Mouse (Mus musculus): ENCODE measurements at regions not wholly inside any gene's neighbourhood (a gene's known extent, or its start where the extent isn't known, plus 50 kb on each side); places are given as distances from the start of the nearest gene placed in this dataset.

DNA sequence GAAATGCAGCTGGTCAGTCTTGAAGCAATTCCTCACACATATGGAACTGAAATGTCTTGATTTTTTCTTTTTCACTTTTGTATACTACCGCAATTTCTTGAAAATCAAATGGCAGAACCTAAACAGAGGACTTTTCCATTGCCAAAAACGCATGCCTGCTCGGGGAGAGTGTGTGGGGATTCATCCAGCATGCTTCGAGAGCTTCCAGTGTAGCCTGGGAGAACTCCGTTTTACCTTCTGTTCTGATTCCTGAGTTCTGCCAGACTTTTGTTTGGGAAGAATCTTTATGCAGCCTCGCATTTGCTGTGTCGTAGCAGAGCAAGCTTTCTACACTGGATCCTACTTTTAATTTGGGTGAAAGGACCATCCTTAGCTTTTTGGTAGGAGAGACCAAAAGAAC, 461.4 kb downstream of the Lmo4 start:
- H3K27ac ChIP-seq (ENCODE audit: control insufficient read depth, insufficient read depth, low read length) = no peak overlapping the region
- no peaks in the 10 kb centered on the region for H3K36me3 ChIP-seq (ENCODE audit: control insufficient read depth, insufficient read depth, low read length)
- no peaks in the 10 kb centered on the region for H3K27me3 ChIP-seq (ENCODE audit: control insufficient read depth, insufficient read depth, low read length)
- no peak overlapping the region for H3K4me3 ChIP-seq (ENCODE audit: control insufficient read depth, insufficient read depth, low read length)
- no peak for DNase-seq
- WGBS = 98% methylated on average over 7 of the region's 7 CpGs
- TF ChIP-seq CTCF (IDR thresholded peaks at IDR 0.05; ENCODE audit: borderline replicate concordance, control insufficient read depth, extremely low read depth, insufficient read depth, low read length, poor library complexity) = no peak
- no peaks in the 10 kb centered on the region for H3K4me1 ChIP-seq (replicated peaks; ENCODE audit: control insufficient read depth, insufficient read depth, low read length)

DNA sequence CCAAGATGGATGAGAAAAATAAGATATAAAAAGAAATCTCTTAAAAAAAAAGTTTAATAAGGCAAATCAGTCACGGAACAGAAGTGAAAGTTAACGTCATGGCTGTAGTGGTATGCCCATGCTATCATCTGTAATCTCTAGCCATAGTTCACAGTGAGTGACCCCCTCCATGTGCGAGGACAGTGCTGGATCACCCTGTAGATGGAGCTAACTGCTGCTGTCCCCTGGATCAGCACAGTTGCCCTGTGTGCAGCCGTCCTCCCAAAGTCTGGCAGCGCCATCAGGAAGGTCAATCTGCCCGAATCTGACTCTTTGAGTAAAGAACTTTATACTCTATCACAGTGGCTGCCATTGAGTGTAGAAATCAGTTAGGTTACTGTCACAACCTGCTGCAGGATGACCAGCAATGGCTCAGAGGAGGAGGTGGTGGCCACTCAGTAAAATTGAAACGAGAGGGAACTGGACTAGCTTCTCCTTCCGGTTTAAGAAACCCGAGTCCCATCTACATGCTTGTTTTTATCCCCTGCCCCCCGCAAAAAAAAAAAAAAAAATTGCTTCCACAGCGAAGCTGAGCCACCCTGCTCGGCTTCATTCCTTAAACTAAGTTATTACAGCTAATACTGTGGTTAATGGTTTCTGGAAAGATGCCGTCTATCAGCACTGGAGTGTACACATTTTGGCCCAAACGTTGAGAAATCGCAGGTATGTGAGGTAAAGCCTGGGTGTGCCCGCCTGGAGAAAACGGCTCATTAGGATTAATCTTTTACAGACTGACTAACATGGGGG, 462.0 kb downstream of the Lmo4 start:
- no peaks in the 10 kb centered on the region for H3K4me1 ChIP-seq (replicated peaks; ENCODE audit: control insufficient read depth, insufficient read depth, low read length)
- no peaks in the 10 kb centered on the region for H3K27me3 ChIP-seq (ENCODE audit: control insufficient read depth, insufficient read depth, low read length)
- H3K36me3 ChIP-seq (ENCODE audit: control insufficient read depth, insufficient read depth, low read length) = no peaks in the 10 kb centered on the region
- WGBS = 86% methylated on average over 17 of the region's 17 CpGs
- DNase-seq = no peak
- no peak overlapping the region for H3K27ac ChIP-seq (ENCODE audit: control insufficient read depth, insufficient read depth, low read length)
- no peak overlapping the region for H3K4me3 ChIP-seq (ENCODE audit: control insufficient read depth, insufficient read depth, low read length)
- TF ChIP-seq POLR2A (IDR thresholded peaks at IDR 0.05; ENCODE audit: control insufficient read depth, extremely low read depth, insufficient read depth, low read length, poor library complexity) (no peak), CTCF (IDR thresholded peaks at IDR 0.05; ENCODE audit: borderline replicate concordance, control insufficient read depth, extremely low read depth, insufficient read depth, low read length, poor library complexity) (no peak)

- Histone ChIP-seq H3K4me1 (replicated peaks; ENCODE audit: control insufficient read depth, insufficient read depth, low read length) (no peaks in the 10 kb centered on the region), H3K4me3 (ENCODE audit: control insufficient read depth, insufficient read depth, low read length) (no peak overlapping the region), H3K27me3 (ENCODE audit: control insufficient read depth, insufficient read depth, low read length) (no peaks in the 10 kb centered on the region), H3K36me3 (ENCODE audit: control insufficient read depth, insufficient read depth, low read length) (no peaks in the 10 kb centered on the region), H3K27ac (ENCODE audit: control insufficient read depth, insufficient read depth, low read length) (no peak overlapping the region)
- 95% methylated on average over 3 of the region's 3 CpGs for WGBS
- TF ChIP-seq POLR2A (IDR thresholded peaks at IDR 0.05; ENCODE audit: control insufficient read depth, extremely low read depth, insufficient read depth, low read length, poor library complexity) (no peak), CTCF (IDR thresholded peaks at IDR 0.05; ENCODE audit: borderline replicate concordance, control insufficient read depth, extremely low read depth, insufficient read depth, low read length, poor library complexity) (no peak)
- DNase-seq = no peak
These were observed 466.3 kb downstream of the Lmo4 start for GRCm38 (mm10) chr3:143738676-143739075.

GRCm38 (mm10) chr3:143737844-143738243, 467.2 kb downstream of the Lmo4 start:
- Histone ChIP-seq H3K27me3 (ENCODE audit: control insufficient read depth, insufficient read depth, low read length) (no peaks in the 10 kb centered on the region), H3K27ac (ENCODE audit: control insufficient read depth, insufficient read depth, low read length) (no peak overlapping the region), H3K4me3 (ENCODE audit: control insufficient read depth, insufficient read depth, low read length) (no peak overlapping the region), H3K4me1 (replicated peaks; ENCODE audit: control insufficient read depth, insufficient read depth, low read length) (no peaks in the 10 kb centered on the region), H3K36me3 (ENCODE audit: control insufficient read depth, insufficient read depth, low read length) (no peaks in the 10 kb centered on the region)
- TF ChIP-seq POLR2A (IDR thresholded peaks at IDR 0.05; ENCODE audit: control insufficient read depth, extremely low read depth, insufficient read depth, low read length, poor library complexity) = no peak
- no peak for TF ChIP-seq CTCF (IDR thresholded peaks at IDR 0.05; ENCODE audit: borderline replicate concordance, control insufficient read depth, extremely low read depth, insufficient read depth, low read length, poor library complexity)
- no peak for DNase-seq
- 79% methylated on average over 6 of the region's 6 CpGs for WGBS

- DNase-seq = no peak
- no peak overlapping the region for H3K4me3 ChIP-seq (ENCODE audit: control insufficient read depth, insufficient read depth, low read length)
- H3K27me3 ChIP-seq (ENCODE audit: control insufficient read depth, insufficient read depth, low read length) = no peaks in the 10 kb centered on the region
- H3K36me3 ChIP-seq (ENCODE audit: control insufficient read depth, insufficient read depth, low read length) = no peaks in the 10 kb centered on the region
- 93% methylated on average over 6 of the region's 6 CpGs for WGBS
- H3K4me1 ChIP-seq (replicated peaks; ENCODE audit: control insufficient read depth, insufficient read depth, low read length) = no peaks in the 10 kb centered on the region
- TF ChIP-seq POLR2A (IDR thresholded peaks at IDR 0.05; ENCODE audit: control insufficient read depth, extremely low read depth, insufficient read depth, low read length, poor library complexity) = no peak
- TF ChIP-seq CTCF (IDR thresholded peaks at IDR 0.05; ENCODE audit: borderline replicate concordance, control insufficient read depth, extremely low read depth, insufficient read depth, low read length, poor library complexity) = no peak
- H3K27ac ChIP-seq (ENCODE audit: control insufficient read depth, insufficient read depth, low read length) = no peak overlapping the region
These were observed 468.2 kb downstream of the Lmo4 start for GRCm38 (mm10) chr3:143736651-143737398.

- TF ChIP-seq CTCF (IDR thresholded peaks at IDR 0.05; ENCODE audit: borderline replicate concordance, control insufficient read depth, extremely low read depth, insufficient read depth, low read length, poor library complexity) = no peak
- no peak for TF ChIP-seq POLR2A (IDR thresholded peaks at IDR 0.05; ENCODE audit: control insufficient read depth, extremely low read depth, insufficient read depth, low read length, poor library complexity)
- H3K4me1 ChIP-seq (replicated peaks; ENCODE audit: control insufficient read depth, insufficient read depth, low read length) = no peaks in the 10 kb centered on the region
- WGBS = 94% methylated on average over 2 of the region's 2 CpGs
- no peak overlapping the region for H3K4me3 ChIP-seq (ENCODE audit: control insufficient read depth, insufficient read depth, low read length)
- no peak for DNase-seq
- H3K27ac ChIP-seq (ENCODE audit: control insufficient read depth, insufficient read depth, low read length) = no peak overlapping the region
- no peaks in the 10 kb centered on the region for H3K36me3 ChIP-seq (ENCODE audit: control insufficient read depth, insufficient read depth, low read length)
- no peaks in the 10 kb centered on the region for H3K27me3 ChIP-seq (ENCODE audit: control insufficient read depth, insufficient read depth, low read length)
These were observed 470.2 kb downstream of the Lmo4 start for GRCm38 (mm10) chr3:143734791-143735190.

All from thymus, adult 2 months (tissue).